Mouse (Mus musculus) ES-Bruce4 (cell line): ENCODE results near the gene Fam107b. TPM values are rescaled to one million over a fixed set of nuclear protein-coding genes. Genes with fewer than 3 reads are reported as not detected.

Experiments
- H3K27ac ChIP-seq: 2 replicates; pipeline ENCODE4 v1.5.1; 2012; ENCODE audit warnings: low read length, inconsistent platforms; ENCODE audit not compliant: insufficient read depth
- H3K27me3 ChIP-seq: 2 replicates; pipeline ENCODE4 v1.6.1; 2012; ENCODE audit warnings: mild to moderate bottlenecking, low read length, inconsistent platforms; ENCODE audit not compliant: control insufficient read depth, poor library complexity, insufficient read depth, severe bottlenecking
- H3K36me3 ChIP-seq: 2 replicates; pipeline ENCODE4 v1.6.1; 2012; ENCODE audit warnings: inconsistent platforms, mild to moderate bottlenecking, low read length, moderate library complexity; ENCODE audit not compliant: control insufficient read depth, poor library complexity, insufficient read depth, severe bottlenecking
- H3K4me1 ChIP-seq: one replicate; pipeline ENCODE4 v1.8.1; 2011; ENCODE audit warnings: low read length; ENCODE audit not compliant: control insufficient read depth, insufficient read depth
- H3K4me3 ChIP-seq: 2 replicates; pipeline ENCODE4 v1.5.1; 2011; ENCODE audit warnings: low read depth, mild to moderate bottlenecking, low read length
- H3K9ac ChIP-seq: 2 replicates; pipeline ENCODE4 v1.6.1; 2012; ENCODE audit warnings: low read depth, mild to moderate bottlenecking, inconsistent platforms; ENCODE audit not compliant: poor library complexity, severe bottlenecking
- H3K9me3 ChIP-seq: replicated peaks from 2 replicates; pipeline ENCODE4 v1.6.1; 2012; ENCODE audit warnings: mild to moderate bottlenecking, low read length, inconsistent platforms; ENCODE audit not compliant: control insufficient read depth, poor library complexity, insufficient read depth, severe bottlenecking
- CTCF ChIP-seq: IDR thresholded peaks from one replicate; pipeline ENCODE4 v1.8.1; 2011; ENCODE audit warnings: low read depth, low read length
- EP300 ChIP-seq: IDR thresholded peaks from 2 replicates; pipeline ENCODE4 v1.6.1; 2011; ENCODE audit warnings: low read depth, low read length; ENCODE audit not compliant: insufficient read depth
- POLR2A ChIP-seq: IDR thresholded peaks from one replicate; pipeline ENCODE4 v1.8.1; 2011; ENCODE audit warnings: low read length; ENCODE audit not compliant: insufficient read depth
- polyA plus RNA-seq: library from polyadenylated mRNA; stranded (reverse); fragments of >200 nt; gene quantifications from 2 replicates; pipeline ENCODE4 v1.2.4, GENCODE M21; 2011; ENCODE audit warnings: low read depth; ENCODE audit not compliant: missing spikeins, insufficient read depth, insufficient read length

Gene Fam107b
- polyA plus RNA-seq, 1 experiment, result 54.4 TPM

DNA sequence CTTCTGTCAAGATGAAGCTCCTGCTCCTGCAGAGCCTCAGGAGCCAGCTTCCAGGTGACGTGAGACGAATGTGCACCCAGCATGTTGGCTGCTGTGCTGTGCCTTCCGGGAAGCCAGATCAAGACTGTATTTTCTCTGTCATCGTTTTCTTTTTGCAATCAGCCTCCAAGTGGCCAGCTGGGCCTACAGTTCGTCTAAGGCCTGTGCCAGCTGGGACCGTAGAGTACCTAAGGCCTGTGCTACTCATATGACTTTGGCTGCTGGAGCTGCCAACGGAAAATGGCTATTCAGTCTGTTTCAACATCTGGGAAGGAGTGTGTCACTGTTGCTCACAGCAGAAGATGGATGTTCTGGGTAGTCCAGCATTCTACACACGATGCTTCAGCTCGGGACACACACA is 62.8 kb downstream of the Fam107b start:
- H3K9me3 ChIP-seq, result peaks cover 2% of the 10 kb centered on the region; the same call in 1 of the 2 replicates
- TF ChIP-seq POLR2A (no peak), CTCF (no peak), EP300 (no peak)
- H3K27ac ChIP-seq, result no peak overlapping the region
- no peaks in the 10 kb centered on the region for H3K27me3 ChIP-seq
- no peak overlapping the region for H3K9ac ChIP-seq
- no peaks in the 10 kb centered on the region for H3K4me1 ChIP-seq
- H3K4me3 ChIP-seq, result no peak overlapping the region
- no peaks in the 10 kb centered on the region for H3K36me3 ChIP-seq

- no peak overlapping the region for H3K4me3 ChIP-seq
- H3K27me3 ChIP-seq, result no peaks in the 10 kb centered on the region
- no peak overlapping the region for H3K9ac ChIP-seq
- H3K4me1 ChIP-seq, result no peaks in the 10 kb centered on the region
- no peaks in the 10 kb centered on the region for H3K9me3 ChIP-seq
- TF ChIP-seq CTCF (no peak), POLR2A (no peak), EP300 (no peak)
- no peak overlapping the region for H3K27ac ChIP-seq
- H3K36me3 ChIP-seq, result no peaks in the 10 kb centered on the region
These were observed 66.5 kb downstream of the Fam107b start for GRCm38 (mm10) chr2:3636771-3637170.

- Histone ChIP-seq H3K9ac (no peak overlapping the region), H3K9me3 (peaks cover 9% of the 10 kb centered on the region), H3K27me3 (no peaks in the 10 kb centered on the region), H3K4me1 (no peaks in the 10 kb centered on the region), H3K4me3 (no peak overlapping the region), H3K36me3 (no peaks in the 10 kb centered on the region), H3K27ac (no peak overlapping the region)
- no peak for TF ChIP-seq CTCF
- TF ChIP-seq POLR2A, result no peak
- no peak for TF ChIP-seq EP300
These were observed 70.9 kb downstream of the Fam107b start for GRCm38 (mm10) chr2:3641001-3641770.

DNA sequence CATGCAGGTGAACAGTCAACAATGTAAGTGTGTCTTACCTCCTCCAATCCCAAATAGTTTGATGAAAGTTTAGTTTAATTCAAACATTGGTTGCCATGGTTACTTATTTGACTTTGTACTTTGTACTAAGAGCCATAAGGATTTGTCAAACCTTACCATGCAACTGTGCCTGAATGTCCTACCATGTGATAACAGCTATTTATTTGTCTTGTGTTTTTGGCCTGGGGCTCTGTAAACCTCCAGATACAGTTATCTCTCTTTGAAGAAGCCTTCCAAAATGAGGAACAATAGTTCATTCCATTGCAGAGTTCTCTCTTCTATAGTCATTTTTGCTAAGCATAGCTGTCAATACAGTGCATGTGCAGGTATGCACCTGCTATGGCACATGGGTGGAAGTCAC is 72.7 kb downstream of the Fam107b start:
- Histone ChIP-seq H3K9me3 (peaks cover 9% of the 10 kb centered on the region), H3K27ac (no peak overlapping the region), H3K4me3 (no peak overlapping the region), H3K9ac (no peak overlapping the region), H3K27me3 (no peaks in the 10 kb centered on the region), H3K4me1 (no peaks in the 10 kb centered on the region), H3K36me3 (no peaks in the 10 kb centered on the region)
- TF ChIP-seq POLR2A (no peak), CTCF (no peak), EP300 (no peak)

GRCm38 (mm10) chr2:3645741-3646140 is 75.5 kb downstream of the Fam107b start:
- H3K27me3 ChIP-seq, result no peaks in the 10 kb centered on the region
- H3K9me3 ChIP-seq, result peaks cover 9% of the 10 kb centered on the region
- H3K27ac ChIP-seq, result no peak overlapping the region
- no peak overlapping the region for H3K4me3 ChIP-seq
- no peak overlapping the region for H3K9ac ChIP-seq
- TF ChIP-seq EP300, result no peak
- no peak for TF ChIP-seq POLR2A
- TF ChIP-seq CTCF, result no peak
- H3K36me3 ChIP-seq, result no peaks in the 10 kb centered on the region
- no peaks in the 10 kb centered on the region for H3K4me1 ChIP-seq

- Histone ChIP-seq H3K9me3 (peaks cover 9% of the 10 kb centered on the region), H3K4me3 (no peak overlapping the region), H3K27ac (no peak overlapping the region), H3K9ac (no peak overlapping the region), H3K27me3 (no peaks in the 10 kb centered on the region), H3K36me3 (no peaks in the 10 kb centered on the region), H3K4me1 (no peaks in the 10 kb centered on the region)
- TF ChIP-seq POLR2A, result no peak
- TF ChIP-seq EP300, result no peak
- no peak for TF ChIP-seq CTCF
These were observed 78.9 kb downstream of the Fam107b start for GRCm38 (mm10) chr2:3649171-3649570.
